Mouse (Mus musculus) ES-E14 (cell line): Measurements from ENCODE around the gene Vangl1. TPM values are rescaled to one million over a fixed set of nuclear protein-coding genes. Genes with fewer than 3 reads are reported as not detected.

Source experiments
- DNase-seq: peaks from one replicate; pipeline ENCODE4 v3.0.0-alpha.2; 2013; ENCODE audit warnings: low read depth, low spot score
- H3K27ac ChIP-seq: 2 replicates; pipeline ENCODE4 v1.5.1; 2012; ENCODE audit warnings: low read depth, mild to moderate bottlenecking, low read length, moderate library complexity, mixed read lengths; ENCODE audit not compliant: poor library complexity, insufficient read depth, severe bottlenecking
- H3K36me3 ChIP-seq: 2 replicates; pipeline ENCODE4 v1.6.1; 2012; ENCODE audit warnings: mild to moderate bottlenecking, low read length, moderate library complexity, mixed read lengths; ENCODE audit not compliant: control insufficient read depth, poor library complexity, insufficient read depth, severe bottlenecking
- H3K4me1 ChIP-seq, 2 experiments: fragments of 150-350 bp in 1 of 2; sonication (generic) in 1 of 2; 2 replicates each; pipeline ENCODE4 v1.6.1; 2012; ENCODE audit warnings: low read length in 2 of 2, mild to moderate bottlenecking in 1 of 2, mixed read lengths in 1 of 2; ENCODE audit not compliant: control insufficient read depth in 2 of 2, insufficient read depth in 2 of 2, poor library complexity in 1 of 2
- H3K4me3 ChIP-seq, 2 experiments: fragments of 150-350 bp in 1 of 2; sonication (generic) in 1 of 2; 2 replicates each; pipeline ENCODE4 v1.5.1; 2012; ENCODE audit warnings: low read length in 2 of 2, low read depth in 1 of 2, mild to moderate bottlenecking in 1 of 2, mixed read lengths in 1 of 2; ENCODE audit not compliant: insufficient read depth in 1 of 2, poor library complexity in 1 of 2, severe bottlenecking in 1 of 2
- H3K9ac ChIP-seq: 2 replicates; pipeline ENCODE4 v1.6.1; 2012; ENCODE audit warnings: low read depth, mild to moderate bottlenecking, low read length, mixed read lengths; ENCODE audit not compliant: poor library complexity, insufficient read depth, severe bottlenecking
- H3K9me3 ChIP-seq: fragments of 150-350 bp; sonication (generic); 2 replicates; pipeline ENCODE4 v1.6.1; 2012; ENCODE audit warnings: low read depth, mild to moderate bottlenecking, low read length; ENCODE audit not compliant: control insufficient read depth, insufficient read depth
- CHD2 ChIP-seq: IDR thresholded peaks from 2 replicates; pipeline ENCODE4 v1.6.1; 2014; ENCODE audit warnings: mild to moderate bottlenecking, low read depth, low read length, inconsistent platforms
- HCFC1 ChIP-seq: IDR thresholded peaks from 2 replicates; pipeline ENCODE4 v1.6.1; 2012; ENCODE audit warnings: low read length, inconsistent platforms, borderline replicate concordance; ENCODE audit not compliant: insufficient read depth
- MAFK ChIP-seq: IDR thresholded peaks from 2 replicates; pipeline ENCODE4 v1.6.1; 2014; ENCODE audit warnings: mild to moderate bottlenecking, low read depth, low read length, inconsistent platforms; ENCODE audit not compliant: insufficient read depth
- ZC3H11A ChIP-seq: IDR thresholded peaks from 2 replicates; pipeline ENCODE4 v1.6.1; 2012; ENCODE audit warnings: low read depth, mild to moderate bottlenecking, inconsistent platforms, low read length, borderline replicate concordance
- ZNF384 ChIP-seq: IDR thresholded peaks from 2 replicates; pipeline ENCODE4 v1.6.1; 2012; ENCODE audit warnings: low read depth, low read length, inconsistent platforms
- in situ Hi-C, 2 experiments: fragments of 600-800 bp; cut with MboI; formaldehyde crosslinking; loops; one replicate each; pipeline ENCODE4 v1.15.1; 2025; ENCODE audit warnings: low sequenced_read_pairs in 2 of 2, inconsistent platforms in 1 of 2; ENCODE audit not compliant: unreplicated experiment in 2 of 2
- total RNA-seq: library from RNA; depleted of rRNA; stranded (reverse); fragments of 300-350 nt; gene quantifications from 2 replicates; pipeline ENCODE4 v1.2.3, GENCODE M21; 2012

The Vangl1 gene
- total RNA-seq, 1 experiment = 119 TPM

- Histone ChIP-seq H3K27ac (no peak overlapping the region), H3K9me3 (no peaks in the 10 kb centered on the region), H3K4me3 (no peak overlapping the region), H3K36me3 (peaks cover under 1% of the 10 kb centered on the region; the same call in 1 of the 2 replicates), H3K4me1 (peaks cover 2 to 4% of the 10 kb centered on the region in 2 experiments; a peak in 1 of 4 replicates), H3K9ac (no peak overlapping the region)
- TF ChIP-seq ZNF384 = no peak
- TF ChIP-seq CHD2 = no peak
- TF ChIP-seq ZC3H11A = no peak
- TF ChIP-seq HCFC1 = no peak
- no peak for TF ChIP-seq MAFK
- in situ Hi-C loops = no loop called here
- DNase-seq = no peak
These were observed 28.4 kb downstream of the Vangl1 start for GRCm38 (mm10) chr3:102176116-102176515.

- Histone ChIP-seq H3K27ac (no peak overlapping the region), H3K36me3 (no peaks in the 10 kb centered on the region; the same call in 1 of the 2 replicates), H3K4me1 (peaks cover 2 to 4% of the 10 kb centered on the region in 2 experiments; a peak in 1 of 4 replicates), H3K9me3 (no peaks in the 10 kb centered on the region), H3K4me3 (no peak overlapping the region), H3K9ac (peak overlapping the region; percentile 17; the same call in 1 of the 2 replicates)
- TF ChIP-seq MAFK = no peak
- no peak for TF ChIP-seq ZNF384
- no peak for TF ChIP-seq CHD2
- no peak for TF ChIP-seq ZC3H11A
- TF ChIP-seq HCFC1 = no peak
- no peak for DNase-seq
- in situ Hi-C loops = no loop called here
These were observed 28.8 kb downstream of the Vangl1 start for GRCm38 (mm10) chr3:102175701-102176100.

- Histone ChIP-seq H3K9ac (no peak overlapping the region), H3K4me1 (peaks cover 4 to 7% of the 10 kb centered on the region in 2 experiments; a peak in 1 of 4 replicates), H3K36me3 (no peaks in the 10 kb centered on the region), H3K9me3 (no peaks in the 10 kb centered on the region), H3K4me3 (no peak overlapping the region), H3K27ac (no peak overlapping the region)
- TF ChIP-seq HCFC1 (no peak), ZC3H11A (no peak), MAFK (no peak), CHD2 (no peak), ZNF384 (no peak)
- no peak for DNase-seq
- in situ Hi-C loops = no loop called here
These were observed 30.2 kb downstream of the Vangl1 start for GRCm38 (mm10) chr3:102174118-102174865.

- peak overlapping the region; percentile 50 for H3K27ac ChIP-seq
- no peak overlapping the region for H3K4me3 ChIP-seq
- H3K4me1 ChIP-seq = peaks cover 19% of the 10 kb centered on the region in 2 experiments
- no peaks in the 10 kb centered on the region for H3K9me3 ChIP-seq
- no peak for DNase-seq
- peaks cover 3% of the 10 kb centered on the region; the same call in 1 of the 2 replicates for H3K36me3 ChIP-seq
- no peak for TF ChIP-seq ZNF384
- TF ChIP-seq MAFK = no peak
- no peak for TF ChIP-seq HCFC1
- no peak for TF ChIP-seq ZC3H11A
- no peak for TF ChIP-seq CHD2
- H3K9ac ChIP-seq = peak overlapping the region; percentile 23; the same call in 1 of the 2 replicates
- in situ Hi-C loops = no loop called here
These were observed 35.1 kb downstream of the Vangl1 start for GRCm38 (mm10) chr3:102169197-102169905.
